Mouse (Mus musculus): Measurements from ENCODE around the gene BC035044. TPM values are rescaled to one million over a fixed set of nuclear protein-coding genes. Genes with fewer than 3 reads are reported as not detected.
"Not testable (repeated sequence)": the region's sequence is repeated elsewhere in the genome, so short reads cannot be mapped to it uniquely, and the experiment has no call there.

The BC035044 gene
- polyA plus RNA-seq, 1 experiment: 0.45 TPM

- no peak for DNase-seq
Measured at GRCm38 (mm10) chr6:128900044-128900443, 9.1 kb upstream of the BC035044 start.

GRCm38 (mm10) chr6:128895404-128896001, 4.6 kb upstream of the BC035044 start:
- H3K36me3 ChIP-seq (ENCODE audit: control insufficient read depth, insufficient read depth, low read length): no peaks in the 10 kb centered on the region
- H3K27me3 ChIP-seq (replicated peaks; ENCODE audit: control insufficient read depth, insufficient read depth, low read length): no peaks in the 10 kb centered on the region
- TF ChIP-seq CTCF (conservative IDR thresholded peaks at IDR 0.05; ENCODE audit: insufficient read depth, insufficient read length, low read depth, low read length) (no peak), POLR2A (IDR thresholded peaks at IDR 0.05; ENCODE audit: low read depth, low read length) (no peak)
- no peak for DNase-seq
- WGBS: 76% methylated on average over 3 of the region's 3 CpGs
- no peaks in the 10 kb centered on the region for H3K4me1 ChIP-seq (ENCODE audit: control insufficient read depth, insufficient read depth, low read length)
- no peak overlapping the region for H3K4me3 ChIP-seq (ENCODE audit: insufficient read depth, low read depth, low read length)
- H3K27ac ChIP-seq (ENCODE audit: insufficient read depth, low read depth, low read length): no peak overlapping the region

More at GRCm38 (mm10) chr6:128900044-128900443, 9.1 kb upstream of the BC035044 start:
- no peak overlapping the region for H3K4me3 ChIP-seq (ENCODE audit: insufficient read depth, low read depth, low read length)
- no peaks in the 10 kb centered on the region for H3K36me3 ChIP-seq (ENCODE audit: control insufficient read depth, insufficient read depth, low read length)
- H3K27ac ChIP-seq (ENCODE audit: insufficient read depth, low read depth, low read length): no peak overlapping the region
- no peaks in the 10 kb centered on the region for H3K27me3 ChIP-seq (replicated peaks; ENCODE audit: control insufficient read depth, insufficient read depth, low read length)
- H3K4me1 ChIP-seq (ENCODE audit: control insufficient read depth, insufficient read depth, low read length): no peaks in the 10 kb centered on the region
- TF ChIP-seq CTCF (conservative IDR thresholded peaks at IDR 0.05; ENCODE audit: insufficient read depth, insufficient read length, low read depth, low read length) (0 out of 2 replicates have a peak, but pooled peaks have one; percentile 7), POLR2A (IDR thresholded peaks at IDR 0.05; ENCODE audit: low read depth, low read length) (no peak)
- 86% methylated on average over 2 of the region's 2 CpGs for WGBS

GRCm38 (mm10) chr6:128888834-128889233, 2.1 kb downstream of the BC035044 start:
- 82% methylated on average over 5 of the region's 5 CpGs for WGBS
- Histone ChIP-seq H3K4me3 (ENCODE audit: insufficient read depth, low read depth, low read length) (no peak overlapping the region), H3K4me1 (ENCODE audit: control insufficient read depth, insufficient read depth, low read length) (no peaks in the 10 kb centered on the region), H3K27ac (ENCODE audit: insufficient read depth, low read depth, low read length) (no peak overlapping the region), H3K27me3 (replicated peaks; ENCODE audit: control insufficient read depth, insufficient read depth, low read length) (no peaks in the 10 kb centered on the region), H3K36me3 (ENCODE audit: control insufficient read depth, insufficient read depth, low read length) (no peaks in the 10 kb centered on the region)
- DNase-seq: no peak
- no peak for TF ChIP-seq POLR2A (IDR thresholded peaks at IDR 0.05; ENCODE audit: low read depth, low read length)
- TF ChIP-seq CTCF (conservative IDR thresholded peaks at IDR 0.05; ENCODE audit: insufficient read depth, insufficient read length, low read depth, low read length): no peak

- H3K36me3 ChIP-seq (ENCODE audit: control insufficient read depth, insufficient read depth, low read length); H3K4me1 ChIP-seq (ENCODE audit: control insufficient read depth, insufficient read depth, low read length); H3K4me3 ChIP-seq (ENCODE audit: insufficient read depth, low read depth, low read length); H3K27me3 ChIP-seq (replicated peaks; ENCODE audit: control insufficient read depth, insufficient read depth, low read length); H3K27ac ChIP-seq (ENCODE audit: insufficient read depth, low read depth, low read length); DNase-seq: not testable (repeated sequence)
- WGBS: 88% methylated on average over 6 of the region's 6 CpGs
Measured at GRCm38 (mm10) chr6:128887091-128887790, 3.7 kb downstream of the BC035044 start, which contains the start of gene Clec2i. Gene Clec2i, plus strand, starts transcription at chr6:128887588.

GRCm38 (mm10) chr6:128871910-128872610, 18.9 kb downstream of the BC035044 start:
- DNase-seq: no peak
- Histone ChIP-seq H3K27ac (ENCODE audit: insufficient read depth, low read depth, low read length) (no peak overlapping the region), H3K36me3 (ENCODE audit: control insufficient read depth, insufficient read depth, low read length) (no peaks in the 10 kb centered on the region), H3K4me3 (ENCODE audit: insufficient read depth, low read depth, low read length) (no peak overlapping the region), H3K4me1 (ENCODE audit: control insufficient read depth, insufficient read depth, low read length) (no peaks in the 10 kb centered on the region), H3K27me3 (replicated peaks; ENCODE audit: control insufficient read depth, insufficient read depth, low read length) (no peaks in the 10 kb centered on the region)
- WGBS: 95% methylated on average over 1 of the region's 1 CpGs
- TF ChIP-seq CTCF (conservative IDR thresholded peaks at IDR 0.05; ENCODE audit: insufficient read depth, insufficient read length, low read depth, low read length) (no peak), POLR2A (IDR thresholded peaks at IDR 0.05; ENCODE audit: low read depth, low read length) (no peak)

- no peaks in the 10 kb centered on the region for H3K4me1 ChIP-seq (ENCODE audit: control insufficient read depth, insufficient read depth, low read length)
- no peak for TF ChIP-seq CTCF (conservative IDR thresholded peaks at IDR 0.05; ENCODE audit: insufficient read depth, insufficient read length, low read depth, low read length)
- no peak for TF ChIP-seq POLR2A (IDR thresholded peaks at IDR 0.05; ENCODE audit: low read depth, low read length)
- no peaks in the 10 kb centered on the region for H3K27me3 ChIP-seq (replicated peaks; ENCODE audit: control insufficient read depth, insufficient read depth, low read length)
- DNase-seq: no peak
- no peak overlapping the region for H3K4me3 ChIP-seq (ENCODE audit: insufficient read depth, low read depth, low read length)
- H3K36me3 ChIP-seq (ENCODE audit: control insufficient read depth, insufficient read depth, low read length): no peaks in the 10 kb centered on the region
- WGBS: 56% methylated on average over 3 of the region's 3 CpGs
- H3K27ac ChIP-seq (ENCODE audit: insufficient read depth, low read depth, low read length): no peak overlapping the region
Measured at GRCm38 (mm10) chr6:128868861-128869260, 22.1 kb downstream of the BC035044 start.

- Histone ChIP-seq H3K27me3 (replicated peaks; ENCODE audit: control insufficient read depth, insufficient read depth, low read length) (no peaks in the 10 kb centered on the region), H3K27ac (ENCODE audit: insufficient read depth, low read depth, low read length) (no peak overlapping the region), H3K36me3 (ENCODE audit: control insufficient read depth, insufficient read depth, low read length) (no peaks in the 10 kb centered on the region), H3K4me1 (ENCODE audit: control insufficient read depth, insufficient read depth, low read length) (peaks cover 5% of the 10 kb centered on the region; the same call in 1 of the 2 replicates), H3K4me3 (ENCODE audit: insufficient read depth, low read depth, low read length) (no peak overlapping the region)
- DNase-seq: no peak
- WGBS: 93% methylated on average over 2 of the region's 2 CpGs
- no peak for TF ChIP-seq CTCF (conservative IDR thresholded peaks at IDR 0.05; ENCODE audit: insufficient read depth, insufficient read length, low read depth, low read length)
- TF ChIP-seq POLR2A (IDR thresholded peaks at IDR 0.05; ENCODE audit: low read depth, low read length): no peak
Measured at GRCm38 (mm10) chr6:128857976-128858375, 33.0 kb downstream of the BC035044 start.

Measured in kidney, adult 2 months (tissue).